Mouse (Mus musculus) forebrain, embryonic 12.5 days (tissue): ENCODE data around the gene Tpt1. TPM values are rescaled to one million over a fixed set of nuclear protein-coding genes. Genes with fewer than 3 reads are reported as not detected.
"Not testable (repeated sequence)": the region's sequence is repeated elsewhere in the genome, so short reads cannot be mapped to it uniquely, and the experiment has no call there.

ENCODE experiments used
- ATAC-seq: fragments of 200-750 bp; cut with Nextera tagmentation; 2 replicates; pipeline ENCODE4 v1.8.0; 2017; ENCODE audit warnings: moderate TSS enrichment; ENCODE audit not compliant: low FRiP score
- H3K27ac ChIP-seq: fragments of 300-500 bp; sonication (generic); 2 replicates; pipeline ENCODE4 v1.5.1; 2016; ENCODE audit warnings: mild to moderate bottlenecking
- H3K27me3 ChIP-seq: fragments of 300-500 bp; sonication (generic); 2 replicates; pipeline ENCODE4 v1.6.1; 2016; ENCODE audit warnings: mild to moderate bottlenecking
- H3K36me3 ChIP-seq: fragments of 300-500 bp; sonication (generic); replicated peaks from 2 replicates; pipeline ENCODE4 v1.6.1; 2016; ENCODE audit warnings: mild to moderate bottlenecking
- H3K4me1 ChIP-seq: fragments of 300-500 bp; sonication (generic); 2 replicates; pipeline ENCODE4 v1.6.1; 2016
- H3K4me2 ChIP-seq: fragments of 300-500 bp; sonication (generic); 2 replicates; pipeline ENCODE4 v1.6.1; 2016; ENCODE audit warnings: mild to moderate bottlenecking, moderate library complexity
- H3K4me3 ChIP-seq: fragments of 300-500 bp; sonication (generic); replicated peaks from 2 replicates; pipeline ENCODE4 v1.5.1; 2016; ENCODE audit warnings: mild to moderate bottlenecking
- H3K9ac ChIP-seq: fragments of 300-500 bp; sonication (generic); 2 replicates; pipeline ENCODE4 v1.6.1; 2016; ENCODE audit warnings: mild to moderate bottlenecking
- H3K9me3 ChIP-seq: fragments of 300-500 bp; sonication (generic); 2 replicates; pipeline ENCODE4 v1.6.1; 2016
- WGBS: fragments of 180-500 bp; shearing (Covaris S2); methylation state at CpG from one replicate; pipeline ENCODE4 v1.1.7; 2016; 5-methylcytosine and 5-hydroxymethylcytosine counted together
- polyA plus RNA-seq: library from polyadenylated mRNA; unstranded; fragments of >200 nt; fragmentation: Nextera tagmentation; extraction: Ambion mirVana; gene quantifications from 2 replicates; pipeline ENCODE4 v1.2.1, GENCODE M21; 2016

Gene Tpt1
- polyA plus RNA-seq, 1 experiment from 2014 or later = 986 TPM

GRCm38 (mm10) chr14:75829817-75830216, 15.1 kb upstream of the Tpt1 start:
- 51% methylated on average over 14 of the region's 14 CpGs for WGBS
- ATAC-seq = not testable (repeated sequence)
- peak overlapping the region; percentile 67; the same call in 1 of the 2 replicates for H3K4me2 ChIP-seq

DNA sequence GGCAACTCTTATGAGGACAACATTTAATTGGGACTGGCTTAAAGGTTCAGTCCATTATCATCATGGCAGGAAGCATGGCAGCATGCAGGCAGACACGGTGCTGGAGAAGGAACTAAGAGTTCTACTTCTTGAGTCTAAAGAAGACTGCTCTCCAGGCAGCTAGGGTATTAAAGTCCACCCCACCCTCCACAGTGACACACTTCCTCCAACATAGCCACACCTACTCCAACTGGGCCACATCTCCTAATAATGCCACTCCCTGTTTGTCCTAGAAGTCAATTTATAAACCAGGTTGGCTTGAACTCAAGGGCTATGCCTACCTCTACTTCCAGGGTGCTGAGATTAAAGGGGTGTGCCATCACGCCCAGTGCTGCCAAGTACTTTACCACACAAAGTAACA, 12.9 kb upstream of the Tpt1 start:
- H3K36me3 ChIP-seq = no peaks in the 10 kb centered on the region
- peaks cover 22% of the 10 kb centered on the region for H3K27me3 ChIP-seq
- no peak overlapping the region for H3K9ac ChIP-seq
- no peak overlapping the region for H3K27ac ChIP-seq
- no peak overlapping the region for H3K4me3 ChIP-seq
- WGBS = 99% methylated on average over 2 of the region's 2 CpGs
- H3K9me3 ChIP-seq = no peaks in the 10 kb centered on the region
- no peak for ATAC-seq
- no peak overlapping the region for H3K4me2 ChIP-seq
- H3K4me1 ChIP-seq = peaks cover 33% of the 10 kb centered on the region

More at GRCm38 (mm10) chr14:75829817-75830216, 15.1 kb upstream of the Tpt1 start:
- H3K36me3 ChIP-seq, H3K9ac ChIP-seq, H3K9me3 ChIP-seq, H3K4me3 ChIP-seq: not testable (repeated sequence)
- H3K27me3 ChIP-seq = peaks cover 26% of the 10 kb centered on the region
- H3K27ac ChIP-seq = 0 out of 2 replicates have a peak overlapping the region, but pooled peaks have one; percentile 5
- H3K4me1 ChIP-seq = peaks cover 25% of the 10 kb centered on the region

- peak overlapping the region; percentile 40; the same call in 1 of the 2 replicates for H3K4me3 ChIP-seq
- H3K9me3 ChIP-seq = no peaks in the 10 kb centered on the region
- H3K27me3 ChIP-seq = peaks cover 13% of the 10 kb centered on the region
- H3K27ac ChIP-seq = peak overlapping the region; percentile 89
- H3K9ac ChIP-seq = no peak overlapping the region
- WGBS = 32% methylated on average over 4 of the region's 4 CpGs
- no peak for ATAC-seq
- peaks cover 33% of the 10 kb centered on the region for H3K4me1 ChIP-seq
- H3K36me3 ChIP-seq = no peaks in the 10 kb centered on the region
- H3K4me2 ChIP-seq = peak overlapping the region; percentile 77
Observed at GRCm38 (mm10) chr14:75832982-75833381, 11.9 kb upstream of the Tpt1 start.

DNA sequence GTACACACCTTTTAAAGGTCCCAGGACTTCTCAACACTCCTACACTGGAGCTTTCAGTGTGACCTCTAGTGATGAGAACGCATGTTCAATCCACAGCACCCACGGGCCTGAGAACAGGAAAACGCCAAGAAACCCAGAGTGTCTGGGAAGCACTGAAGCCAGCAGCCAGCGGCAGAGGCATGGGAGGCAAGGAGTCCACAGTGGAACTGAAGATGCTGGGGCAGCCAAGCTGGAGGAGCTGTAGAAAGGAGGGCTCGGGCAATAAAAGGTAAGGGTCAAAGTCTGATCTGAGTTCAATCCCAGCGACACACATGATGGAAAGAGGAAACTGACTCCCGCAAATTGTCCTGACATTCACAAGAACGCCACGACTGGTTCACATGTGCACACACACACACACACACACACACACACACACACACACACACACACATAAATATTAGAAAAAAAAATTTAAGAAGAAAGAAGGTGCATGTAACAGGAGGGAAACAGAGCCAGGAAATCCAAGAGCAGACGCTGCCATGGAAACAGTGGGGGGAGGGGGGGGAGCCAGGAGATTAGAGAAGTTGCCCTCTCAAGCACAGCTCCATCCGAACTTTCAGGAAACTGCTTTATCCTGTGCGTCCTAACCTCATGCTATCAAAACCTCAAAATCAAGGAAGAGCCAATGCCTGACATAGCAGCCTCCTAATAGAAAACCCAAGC, 11.2 kb upstream of the Tpt1 start:
- peak; percentile 30 for ATAC-seq
- H3K4me3 ChIP-seq = peak overlapping the region; percentile 40
- no peaks in the 10 kb centered on the region for H3K36me3 ChIP-seq
- H3K27ac ChIP-seq = peak overlapping the region; percentile 89
- peak overlapping the region; percentile 77 for H3K4me2 ChIP-seq
- no peaks in the 10 kb centered on the region for H3K9me3 ChIP-seq
- peaks cover 32% of the 10 kb centered on the region for H3K4me1 ChIP-seq
- WGBS = 10% methylated on average over 12 of the region's 12 CpGs
- H3K9ac ChIP-seq = peak overlapping the region; percentile 57; the same call in 1 of the 2 replicates
- peaks cover 6% of the 10 kb centered on the region for H3K27me3 ChIP-seq

DNA sequence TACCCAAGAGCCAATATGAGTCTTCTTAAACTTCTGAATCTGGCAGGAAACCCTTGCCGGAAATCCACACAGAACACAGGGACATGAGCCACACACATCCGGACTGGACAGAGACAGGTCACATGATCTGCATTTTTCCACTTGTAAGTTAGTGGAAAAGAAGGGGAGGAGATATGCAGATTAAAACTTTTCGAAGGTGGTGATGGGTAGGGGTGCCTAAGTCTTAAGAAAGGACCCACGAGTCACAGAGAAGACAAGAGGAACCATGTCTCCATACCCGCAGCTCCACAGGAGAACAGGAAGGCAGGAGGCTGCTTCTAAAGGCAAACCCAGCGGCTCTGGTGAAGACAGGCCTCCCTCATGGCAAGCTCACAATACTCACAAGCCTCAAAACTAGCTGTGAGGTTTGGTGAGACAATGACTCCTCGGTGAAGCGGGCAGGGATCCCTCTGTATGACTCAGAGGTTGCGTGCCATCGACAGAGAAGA, 10.6 kb upstream of the Tpt1 start:
- Histone ChIP-seq H3K27ac (peak overlapping the region; percentile 89), H3K9ac (peak overlapping the region; percentile 57), H3K4me1 (peaks cover 26% of the 10 kb centered on the region), H3K27me3 (no peaks in the 10 kb centered on the region), H3K4me2 (peak overlapping the region; percentile 77), H3K9me3 (no peaks in the 10 kb centered on the region), H3K4me3 (peak overlapping the region; percentile 40), H3K36me3 (no peaks in the 10 kb centered on the region)
- ATAC-seq = peak; percentile 85
- WGBS = under 1% methylated on average over 10 of the region's 10 CpGs

DNA sequence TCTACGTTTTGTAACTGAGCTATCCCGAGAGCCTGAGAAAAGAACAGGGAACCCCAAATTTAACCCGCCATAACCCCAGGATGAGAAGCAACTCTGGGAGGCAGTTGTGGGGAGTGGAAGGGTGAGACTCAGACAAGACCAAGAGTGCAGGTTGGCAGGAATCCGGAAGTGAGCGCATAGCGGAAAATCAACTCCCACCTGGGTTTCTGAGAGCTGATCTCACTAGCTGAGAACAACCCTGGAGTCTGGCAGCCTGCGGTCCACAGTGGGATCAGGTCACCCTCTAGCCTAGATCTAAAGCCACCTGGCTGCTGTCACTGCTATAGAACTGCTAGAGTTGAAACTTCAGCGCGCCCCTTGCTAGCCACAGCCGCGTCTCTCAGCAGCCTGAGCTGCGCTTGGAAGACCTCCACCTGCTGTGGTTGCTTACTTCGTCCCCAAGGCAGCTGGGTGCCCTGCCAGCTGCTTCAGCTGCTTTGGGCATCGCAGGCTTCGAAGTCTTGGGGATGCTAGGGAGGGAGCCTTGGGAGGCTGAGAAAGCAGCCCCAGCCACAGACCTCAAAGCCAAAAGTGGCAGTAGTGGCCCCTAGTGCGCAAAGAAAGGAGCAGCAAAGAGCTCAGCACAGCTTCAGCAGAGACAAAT, 10.0 kb upstream of the Tpt1 start:
- Histone ChIP-seq H3K4me3 (peak overlapping the region; percentile 40), H3K27ac (peak overlapping the region; percentile 89), H3K9ac (peak overlapping the region; percentile 57), H3K27me3 (no peaks in the 10 kb centered on the region), H3K4me1 (peaks cover 26% of the 10 kb centered on the region), H3K4me2 (peak overlapping the region; percentile 77), H3K9me3 (no peaks in the 10 kb centered on the region), H3K36me3 (no peaks in the 10 kb centered on the region)
- under 1% methylated on average over 16 of the region's 16 CpGs for WGBS
- ATAC-seq = peak; percentile 25; the same call in 1 of the 2 replicates

DNA sequence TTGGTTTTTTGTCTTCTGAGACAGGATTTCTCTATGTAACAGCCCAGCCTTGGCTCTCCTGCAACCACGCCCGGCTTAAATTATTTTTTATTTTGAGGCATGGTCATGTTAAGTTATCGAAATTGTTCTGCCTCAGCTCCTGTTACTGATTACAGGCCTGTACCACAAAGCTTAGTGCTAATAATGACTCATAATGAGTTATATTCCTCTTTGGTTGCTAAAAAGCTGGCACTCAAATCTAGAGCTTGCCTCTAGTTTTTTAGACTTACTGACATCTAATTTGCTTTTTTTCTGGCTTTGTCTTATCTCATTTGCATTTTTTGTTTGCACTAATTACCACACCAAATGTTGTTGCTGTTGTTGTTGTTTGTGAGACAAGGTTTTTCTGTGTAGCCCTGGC, 8.3 kb upstream of the Tpt1 start:
- H3K36me3 ChIP-seq = no peaks in the 10 kb centered on the region
- no peaks in the 10 kb centered on the region for H3K27me3 ChIP-seq
- no peak overlapping the region for H3K9ac ChIP-seq
- H3K27ac ChIP-seq = no peak overlapping the region
- H3K4me2 ChIP-seq = no peak overlapping the region
- H3K4me1 ChIP-seq = peaks cover 26% of the 10 kb centered on the region
- 94% methylated on average over 3 of the region's 3 CpGs for WGBS
- H3K9me3 ChIP-seq = no peaks in the 10 kb centered on the region
- H3K4me3 ChIP-seq = no peak overlapping the region
- ATAC-seq = no peak

- H3K9ac ChIP-seq = no peak overlapping the region
- WGBS = 79% methylated on average over 10 of the region's 10 CpGs
Observed at GRCm38 (mm10) chr14:75837048-75837916, 7.6 kb upstream of the Tpt1 start.

DNA sequence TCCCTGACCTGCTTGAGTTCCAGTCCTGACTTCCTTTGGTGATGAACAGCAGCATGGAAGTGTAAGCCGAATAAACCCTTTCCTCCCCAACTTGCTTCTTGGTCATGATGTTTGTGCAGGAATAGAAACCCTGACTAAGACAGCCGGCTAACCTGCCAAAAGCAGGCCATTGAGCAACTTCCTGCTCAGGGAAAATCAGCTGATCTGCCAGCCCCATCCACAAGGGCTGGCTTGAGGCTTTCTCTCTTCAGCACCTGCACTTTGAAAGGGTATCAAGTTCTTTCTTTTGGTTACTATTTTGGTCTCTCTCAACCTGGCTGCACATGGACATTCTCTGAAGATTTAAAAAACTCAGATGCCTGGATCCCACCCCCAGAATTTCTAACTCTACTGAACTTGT, 3.1 kb upstream of the Tpt1 start:
- not testable (repeated sequence) for H3K4me2 ChIP-seq, H3K36me3 ChIP-seq, H3K27me3 ChIP-seq, H3K4me1 ChIP-seq, ATAC-seq, H3K27ac ChIP-seq, H3K9ac ChIP-seq, H3K9me3 ChIP-seq, H3K4me3 ChIP-seq
- 85% methylated on average over 2 of the region's 2 CpGs for WGBS

More at GRCm38 (mm10) chr14:75837048-75837916, 7.6 kb upstream of the Tpt1 start:
- Histone ChIP-seq H3K27ac (no peak overlapping the region), H3K27me3 (no peaks in the 10 kb centered on the region), H3K36me3 (no peaks in the 10 kb centered on the region), H3K9me3 (no peaks in the 10 kb centered on the region), H3K4me1 (peaks cover 26% of the 10 kb centered on the region), H3K4me2 (no peak overlapping the region), H3K4me3 (no peak overlapping the region)
- ATAC-seq = no peak

- Histone ChIP-seq H3K27me3 (no peaks in the 10 kb centered on the region), H3K9ac (peak overlapping the region; percentile 95), H3K27ac (peak overlapping the region; percentile 97), H3K4me2 (peak overlapping the region; percentile 70), H3K4me3 (peak overlapping the region; percentile 88), H3K36me3 (peaks cover 26% of the 10 kb centered on the region), H3K4me1 (peaks cover 28% of the 10 kb centered on the region), H3K9me3 (no peaks in the 10 kb centered on the region)
- WGBS = 10% methylated on average over 14 of the region's 14 CpGs
- ATAC-seq = no peak
Observed at GRCm38 (mm10) chr14:75844111-75844695, 690 bp upstream of the Tpt1 start.

DNA sequence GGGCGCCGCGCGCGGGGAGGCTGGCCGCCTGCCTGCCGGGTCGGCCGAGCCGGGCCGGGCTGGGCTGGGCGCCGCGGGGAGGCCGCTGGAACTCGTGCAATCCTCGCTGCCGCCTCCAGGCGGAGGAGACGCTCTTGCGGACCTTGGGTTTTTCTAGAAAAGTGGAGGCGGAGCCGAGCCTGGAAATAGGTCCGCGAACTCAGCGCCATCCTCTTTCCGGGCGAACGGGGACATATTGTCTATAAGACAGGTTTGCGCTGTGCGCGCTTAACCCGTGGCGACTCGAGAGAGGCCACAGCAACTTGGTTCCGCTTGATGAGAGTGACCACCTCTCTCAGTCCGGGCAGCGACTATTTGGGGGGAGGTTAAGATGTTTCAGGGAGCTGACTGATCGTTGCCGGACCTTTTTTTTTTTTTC, 814 bp downstream of the Tpt1 start:
- Histone ChIP-seq H3K36me3 (peaks cover 40% of the 10 kb centered on the region), H3K27me3 (no peaks in the 10 kb centered on the region), H3K9me3 (no peaks in the 10 kb centered on the region), H3K27ac (peak overlapping the region; percentile 97), H3K4me2 (peak overlapping the region; percentile 54), H3K4me1 (peaks cover 39% of the 10 kb centered on the region), H3K9ac (peak overlapping the region; percentile 95), H3K4me3 (peak overlapping the region; percentile 88)
- ATAC-seq = peak; percentile 62
- WGBS = 0% methylated on average over 40 of the region's 40 CpGs
